Mouse (Mus musculus) adrenal gland, adult (tissue): ENCODE measurements around the gene Sh2d4b.
A peak's percentile ranks its signal among the peaks of the same experiment; 100 is the strongest.

ENCODE experiments used
- DNase-seq, 2 experiments: peaks; one replicate each; pipeline ENCODE4 v3.0.0; 2022 to 2023; ENCODE audit warnings: low spot score in 1 of 2; ENCODE audit not compliant: inconsistent age in 2 of 2

The Sh2d4b gene

GRCm38 (mm10) chr14:40893196-40893595 lies at the start of gene Sh2d4b:
Gene Sh2d4b, minus strand, starts transcription at chr14:40893266.
- DNase-seq = peak in 1 of 2 experiments; percentile 15

DNA sequence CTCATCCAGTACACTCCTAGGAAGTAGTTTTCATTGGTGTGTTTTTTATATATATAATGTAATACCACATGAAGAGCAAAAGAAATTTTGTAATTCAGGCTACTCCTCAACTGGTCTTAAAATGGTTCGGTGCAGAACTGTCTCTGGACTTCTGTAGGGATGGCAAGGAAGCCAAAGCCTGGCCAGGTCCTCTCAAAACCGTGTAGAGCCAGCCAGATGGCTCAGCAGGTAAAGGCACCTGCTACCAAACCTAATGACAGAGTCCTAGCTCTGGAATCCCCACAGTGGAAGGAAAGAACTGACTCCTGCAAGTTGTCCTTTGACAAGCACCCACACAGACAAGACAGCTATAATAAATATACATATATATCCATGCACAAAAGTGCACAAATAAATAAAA lies 49.4 kb upstream of the Sh2d4b start:
- no peak for DNase-seq

DNA sequence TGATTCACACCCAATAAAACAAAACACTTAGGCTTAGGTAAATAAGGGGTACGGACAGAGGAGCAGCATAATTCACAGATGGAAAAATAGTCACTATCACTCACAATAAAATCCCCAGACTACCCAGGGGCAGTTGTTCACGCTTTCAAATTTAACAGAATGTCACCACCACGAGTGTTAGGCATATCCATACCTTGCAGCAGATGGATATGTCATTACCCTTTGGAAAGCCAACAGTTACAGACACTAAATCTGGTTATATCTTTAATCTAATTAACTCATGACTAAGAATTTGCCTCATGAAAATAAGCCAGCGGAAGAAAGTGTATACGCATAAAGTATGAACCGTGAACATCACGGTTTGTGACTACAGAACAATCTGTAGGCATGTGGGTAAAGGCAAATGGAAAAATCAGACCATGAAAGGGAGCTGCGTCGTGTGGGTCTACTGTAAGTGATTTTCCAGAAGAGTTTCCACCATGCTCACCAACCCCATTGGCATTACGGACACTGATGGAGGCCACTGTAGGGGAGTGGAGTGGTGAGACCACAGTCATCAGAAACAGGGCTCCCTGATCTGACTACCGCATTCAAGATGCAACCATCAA lies 45.4 kb upstream of the Sh2d4b start:
- DNase-seq = no peak

DNA sequence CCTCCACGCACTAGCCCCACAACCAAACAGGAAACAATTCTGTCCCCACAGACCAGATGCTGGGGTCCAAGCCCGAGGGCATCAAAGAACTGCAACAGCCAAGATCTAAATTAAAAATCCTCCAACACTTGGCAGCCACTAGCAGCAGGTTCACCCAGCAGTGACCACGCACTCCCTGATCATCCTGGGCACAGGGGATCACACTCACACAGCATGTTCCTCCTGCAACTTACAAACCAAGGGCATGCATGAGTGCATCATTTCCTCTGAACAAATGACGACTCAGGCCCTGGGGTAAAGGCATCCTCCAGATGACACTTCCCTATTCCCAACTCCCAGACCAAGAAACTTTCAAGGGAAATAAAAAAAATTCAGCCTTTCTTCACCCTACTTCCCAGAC lies 44.0 kb upstream of the Sh2d4b start:
- no peak for DNase-seq

GRCm38 (mm10) chr14:40935481-40935880 lies 42.4 kb upstream of the Sh2d4b start:
- no peak for DNase-seq

DNA sequence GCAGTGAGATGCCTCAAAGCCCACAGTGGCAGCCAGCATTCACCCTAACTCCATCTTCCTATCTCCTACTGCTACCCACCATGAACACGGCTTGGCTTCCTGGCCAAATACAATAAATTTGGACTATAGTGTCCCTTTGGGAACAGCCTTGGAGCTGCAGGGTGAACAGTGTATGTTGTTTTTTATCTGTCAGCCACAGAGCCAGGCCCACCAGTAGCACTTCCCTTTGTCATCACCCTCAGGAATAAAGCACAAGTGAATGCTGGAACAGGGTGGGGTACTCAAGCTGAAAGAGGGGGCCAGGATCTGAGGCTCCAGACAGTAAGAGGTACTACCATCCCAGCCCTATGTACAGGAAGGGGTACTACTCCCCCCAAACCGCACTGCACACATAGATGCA lies 42.0 kb upstream of the Sh2d4b start:
- no peak for DNase-seq

- DNase-seq = no peak
These were observed 40.3 kb upstream of the Sh2d4b start for GRCm38 (mm10) chr14:40933328-40933727.

- no peak for DNase-seq
These were observed 39.2 kb upstream of the Sh2d4b start for GRCm38 (mm10) chr14:40932225-40932624.

DNA sequence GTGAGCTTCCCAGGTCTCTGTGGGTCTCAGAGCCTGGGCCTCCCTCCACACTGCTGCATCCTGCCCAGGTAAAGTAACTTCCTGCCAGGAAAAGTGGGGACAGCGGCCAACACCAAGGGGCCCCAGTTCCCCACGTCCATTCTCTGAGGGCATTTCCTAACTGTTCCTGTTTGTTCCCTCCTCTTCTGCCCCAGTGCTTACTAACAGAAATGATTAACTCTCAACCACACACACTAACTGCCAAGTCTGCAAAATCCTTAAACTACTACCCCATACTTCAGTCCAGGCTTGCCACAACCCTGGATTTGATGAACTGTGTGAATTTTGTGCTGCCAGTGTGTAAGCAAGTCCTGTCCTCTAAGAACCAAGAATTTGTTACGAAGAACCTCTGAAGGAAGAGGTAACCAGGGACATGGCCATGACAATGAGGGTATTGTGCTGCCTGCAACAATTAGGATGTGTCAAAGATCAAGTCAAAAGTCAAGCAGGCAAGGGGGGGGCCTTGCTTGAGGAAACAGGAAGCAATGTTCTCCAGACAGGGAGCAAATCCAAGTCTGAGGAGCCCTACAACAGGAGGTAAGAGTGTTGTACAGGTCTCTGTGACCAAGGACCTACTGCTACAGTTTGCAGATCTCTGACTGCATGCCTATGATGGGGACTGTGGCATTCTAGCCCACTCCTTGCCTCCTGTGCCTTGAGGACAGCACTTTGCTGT lies 38.2 kb upstream of the Sh2d4b start:
- peak in 1 of 2 experiments; percentile 58 for DNase-seq

DNA sequence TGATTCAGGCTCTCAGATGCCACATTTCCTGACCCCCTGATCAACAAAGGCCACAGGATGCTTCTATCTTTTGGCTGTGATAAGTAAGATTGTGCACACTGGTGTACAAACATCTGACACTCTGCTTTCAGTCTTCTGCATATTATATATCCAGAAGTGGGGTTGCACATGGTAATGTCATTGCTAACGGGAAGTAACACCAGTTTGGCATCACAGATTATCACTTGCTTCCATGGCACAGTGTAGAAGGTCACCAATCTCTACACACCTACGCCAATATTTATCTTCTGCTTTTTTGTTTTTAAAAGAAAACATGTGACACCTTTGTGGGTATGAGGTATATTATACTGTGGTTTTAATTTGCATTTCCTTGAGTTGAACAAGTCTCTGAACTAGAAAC lies 36.9 kb upstream of the Sh2d4b start:
- DNase-seq = no peak

- no peak for DNase-seq
These were observed 35.8 kb upstream of the Sh2d4b start for GRCm38 (mm10) chr14:40928897-40929296.

DNA sequence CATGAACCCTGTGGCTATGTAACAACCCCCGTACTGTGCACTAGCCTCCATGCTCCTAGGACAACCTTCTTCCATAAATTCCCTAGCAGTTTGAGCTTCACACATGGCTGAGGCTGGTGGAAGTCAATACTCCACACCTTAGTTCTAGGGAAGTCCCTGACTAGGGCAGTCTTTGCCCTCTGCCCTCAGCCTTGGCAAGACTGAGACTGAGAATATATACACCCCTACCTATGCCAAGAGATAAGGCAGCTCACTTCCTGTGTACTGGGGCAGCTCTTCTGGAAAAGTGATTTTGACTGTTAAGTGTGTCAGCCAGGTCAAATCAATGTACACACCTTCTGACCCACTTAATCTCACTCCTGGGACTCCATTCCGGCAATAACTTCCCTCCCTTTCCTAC lies 34.0 kb upstream of the Sh2d4b start:
- no peak for DNase-seq

DNA sequence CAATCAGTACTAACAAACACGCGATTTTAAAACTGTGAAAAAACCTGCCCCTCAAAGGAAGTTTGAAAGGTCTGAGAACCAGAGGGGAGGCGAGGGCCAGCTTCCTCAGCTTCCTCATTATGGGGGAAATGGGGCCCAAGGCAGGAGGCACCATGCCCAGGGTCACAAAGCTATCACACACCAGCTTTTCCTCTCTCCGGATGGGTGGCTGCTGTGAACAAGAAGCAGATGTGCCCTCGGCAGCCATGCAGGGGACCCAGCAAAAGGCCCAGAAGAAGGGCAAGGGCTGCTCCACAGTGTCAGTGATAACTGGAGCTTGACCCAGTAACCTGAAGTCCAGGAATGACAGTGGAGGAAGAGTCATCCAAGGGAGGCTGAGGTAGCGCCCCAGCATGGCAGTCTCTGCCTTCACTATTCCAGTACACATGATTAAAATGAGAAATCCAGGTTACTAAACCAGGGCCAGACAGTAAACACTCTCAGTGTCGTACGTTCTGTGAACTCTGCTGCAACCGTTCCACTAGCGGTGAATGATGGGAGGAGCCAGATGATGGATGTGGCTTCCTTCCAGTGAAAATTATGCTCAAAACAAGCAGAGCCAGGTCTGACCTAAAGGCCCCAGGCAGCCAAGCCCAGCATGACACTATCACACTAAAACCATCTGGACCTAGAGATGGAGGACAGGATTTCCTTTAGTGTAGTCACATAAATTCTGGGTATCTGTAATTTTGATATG lies 31.5 kb upstream of the Sh2d4b start:
- DNase-seq = peak in 1 of 2 experiments; percentile 68

GRCm38 (mm10) chr14:40921241-40921640 lies 28.2 kb upstream of the Sh2d4b start:
- DNase-seq = no peak

DNA sequence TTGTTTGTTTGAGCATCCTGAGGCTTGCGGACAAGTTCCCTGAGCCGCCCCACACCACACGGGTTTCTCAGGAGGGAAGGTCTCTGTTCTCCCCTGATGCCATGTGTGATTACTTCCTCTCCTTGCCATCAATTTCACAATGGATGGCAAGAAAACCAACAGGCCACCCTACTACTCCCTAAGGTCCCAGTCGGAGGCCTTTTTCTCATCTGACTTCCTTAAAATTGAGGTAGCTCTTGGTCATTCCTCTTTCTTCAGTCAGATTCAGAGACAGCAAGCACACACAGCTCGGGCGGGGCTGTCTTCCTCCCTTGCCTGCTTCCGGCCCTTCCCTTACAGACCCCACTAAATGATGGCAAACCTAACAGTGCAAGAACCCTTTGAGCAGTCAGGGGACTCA lies 26.5 kb upstream of the Sh2d4b start:
- no peak for DNase-seq

GRCm38 (mm10) chr14:40918477-40918876 lies 25.4 kb upstream of the Sh2d4b start:
- no peak for DNase-seq

- DNase-seq = peak; percentile 82 to 96
These were observed 24.6 kb upstream of the Sh2d4b start for GRCm38 (mm10) chr14:40917632-40918031.

GRCm38 (mm10) chr14:40916667-40917066 lies 23.6 kb upstream of the Sh2d4b start:
- DNase-seq = no peak

GRCm38 (mm10) chr14:40915838-40916237 lies 22.8 kb upstream of the Sh2d4b start:
- DNase-seq = peak in 1 of 2 experiments; percentile 73

GRCm38 (mm10) chr14:40914701-40915100 lies 21.6 kb upstream of the Sh2d4b start:
- DNase-seq = peak; percentile 37 to 75

DNA sequence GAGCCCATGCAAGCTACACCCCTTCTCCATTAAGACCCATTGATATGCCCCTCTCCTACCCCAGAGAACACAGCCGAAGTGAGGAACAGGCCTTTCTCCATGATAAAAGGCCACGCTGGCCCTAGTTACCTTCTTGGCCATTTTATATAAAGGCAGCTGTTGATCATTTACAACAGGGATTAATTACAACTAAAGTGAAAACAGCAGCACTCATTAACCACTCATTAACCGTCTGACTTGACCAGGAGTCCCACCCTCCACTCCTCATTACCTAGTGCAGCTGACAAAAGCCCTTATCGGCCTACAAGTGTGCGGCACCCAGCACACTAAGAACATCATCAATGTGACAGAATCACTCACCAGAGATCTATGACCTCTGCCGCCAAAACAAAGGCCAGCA lies 20.6 kb upstream of the Sh2d4b start:
- no peak for DNase-seq

GRCm38 (mm10) chr14:40911529-40911928 lies 18.5 kb upstream of the Sh2d4b start:
- DNase-seq = no peak
